Mouse (Mus musculus): ENCODE measurements around the gene Nme8. TPM values are rescaled to one million over a fixed set of nuclear protein-coding genes. Genes with fewer than 3 reads are reported as not detected.

Nme8 gene
- total RNA-seq, 2 experiments from 2014 or later: not detected

GRCm38 (mm10) chr13:19640203-19640851 lies 57.3 kb downstream of the Nme8 start:
- DNase-seq: no peak

GRCm38 (mm10) chr13:19636131-19636530 lies 61.5 kb downstream of the Nme8 start:
- no peak for DNase-seq

- DNase-seq: no peak
Observed at GRCm38 (mm10) chr13:19630768-19631709, 66.6 kb downstream of the Nme8 start.

GRCm38 (mm10) chr13:19626473-19626872 lies 71.1 kb downstream of the Nme8 start:
- no peak for DNase-seq

GRCm38 (mm10) chr13:19624632-19625320 lies 72.8 kb downstream of the Nme8 start:
- DNase-seq: no peak

- peak; percentile 12 for DNase-seq
Observed at GRCm38 (mm10) chr13:19623228-19623905, 74.2 kb downstream of the Nme8 start.

GRCm38 (mm10) chr13:19622573-19623227 lies 74.9 kb downstream of the Nme8 start, which contains the start of gene Sfrp4:
Sfrp4 (plus strand) TSS chr13:19623104.
- peak; percentile 41 for DNase-seq

- DNase-seq: peak; percentile 59
Observed at GRCm38 (mm10) chr13:19619216-19619927, 78.2 kb downstream of the Nme8 start, which contains the start of gene Epdr1. Epdr1 (minus strand) TSS chr13:19619927.

GRCm38 (mm10) chr13:19618841-19619215 lies 78.8 kb downstream of the Nme8 start:
- DNase-seq: no peak

GRCm38 (mm10) chr13:19618081-19618480 lies 79.5 kb downstream of the Nme8 start:
- DNase-seq: no peak

- no peak for DNase-seq
Observed at GRCm38 (mm10) chr13:19614311-19614710, 83.3 kb downstream of the Nme8 start.

- DNase-seq: no peak
Observed at GRCm38 (mm10) chr13:19613426-19613825, 84.2 kb downstream of the Nme8 start.

GRCm38 (mm10) chr13:19612963-19613362 lies 84.6 kb downstream of the Nme8 start:
- no peak for DNase-seq

- no peak for DNase-seq
Observed at GRCm38 (mm10) chr13:19612348-19612747, 85.2 kb downstream of the Nme8 start.

GRCm38 (mm10) chr13:19608120-19608519 lies 89.5 kb downstream of the Nme8 start:
- DNase-seq: no peak

GRCm38 (mm10) chr13:19604916-19605315 lies 92.7 kb downstream of the Nme8 start:
- no peak for DNase-seq

- DNase-seq: no peak
Observed at GRCm38 (mm10) chr13:19603719-19604118, 93.9 kb downstream of the Nme8 start.

GRCm38 (mm10) chr13:19602531-19602930 lies 95.1 kb downstream of the Nme8 start:
- DNase-seq: no peak

- DNase-seq: no peak
Observed at GRCm38 (mm10) chr13:19599242-19599641, 98.4 kb downstream of the Nme8 start.

GRCm38 (mm10) chr13:19595141-19595540 lies 102.5 kb downstream of the Nme8 start:
- DNase-seq: no peak
